Mouse (Mus musculus): ENCODE measurements around the gene Rab8b.
"Not testable (repeated sequence)": the region's sequence is repeated elsewhere in the genome, so short reads cannot be mapped to it uniquely, and the experiment has no call there.

Gene Rab8b

DNA sequence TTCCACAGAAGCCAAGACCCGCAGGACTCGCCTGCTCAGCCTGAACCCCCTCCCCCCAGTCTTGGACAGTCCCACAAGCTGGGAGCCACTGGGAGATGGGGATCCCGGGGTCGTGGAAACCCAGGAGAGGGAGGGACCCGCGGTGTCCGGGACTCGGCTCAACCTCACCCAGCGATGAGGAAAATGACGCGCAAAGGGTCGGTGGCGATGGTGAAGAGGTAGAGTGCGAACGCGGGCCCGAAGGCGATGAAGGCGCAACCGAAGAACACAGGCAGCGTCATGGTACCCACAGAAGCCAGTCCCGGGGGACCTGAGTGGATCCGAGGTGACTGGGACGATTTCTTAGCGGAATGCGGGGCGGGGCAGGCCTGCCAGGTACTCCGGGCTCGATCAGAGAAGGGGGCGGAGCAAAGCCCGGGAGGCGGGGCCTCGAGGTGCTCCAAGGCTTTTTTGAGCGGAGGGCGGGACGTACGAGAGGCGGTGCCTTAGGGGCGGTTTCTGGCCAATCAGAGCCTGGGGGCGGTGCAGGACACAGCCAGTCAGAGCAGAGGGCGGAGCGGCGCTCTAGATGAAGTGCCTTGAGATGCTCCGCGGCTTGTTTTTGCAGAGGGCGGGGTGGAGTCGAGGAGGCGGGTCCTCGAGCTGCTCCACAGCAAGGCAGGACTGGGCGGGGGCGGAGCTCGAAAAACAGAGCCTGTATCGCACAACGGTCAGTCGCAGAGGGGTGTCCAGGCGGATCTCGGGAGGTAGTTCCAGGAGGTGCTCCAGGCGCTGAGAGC is 85.0 kb downstream of the Rab8b start, which contains the start of gene Aph1c:
Gene Aph1c (minus strand): TSS at position 409 of the 779 bp plus-strand sequence.
- DNase-seq (ENCODE audit: low spot score) = peak; percentile 99

DNA sequence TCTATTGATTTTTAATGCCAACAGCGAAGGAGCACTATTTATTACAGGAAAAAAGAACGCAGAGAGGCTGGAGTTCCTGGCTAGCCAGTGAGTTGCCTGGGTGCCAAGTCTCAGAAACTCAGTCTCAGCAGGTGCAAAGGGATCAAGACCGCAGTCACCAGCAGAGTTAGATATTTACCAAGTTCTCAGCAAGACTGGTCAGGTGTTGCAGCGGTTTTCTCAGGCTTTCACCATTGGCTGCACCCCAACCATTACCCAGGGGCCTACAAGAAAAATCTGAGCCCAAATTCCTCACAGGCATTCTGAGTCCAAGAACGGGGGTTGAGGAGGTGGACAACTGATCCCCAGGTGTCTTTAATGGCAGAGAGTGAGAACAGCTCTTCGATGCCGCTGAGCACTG is 85.6 kb downstream of the Rab8b start:
- no peak for DNase-seq (ENCODE audit: low spot score)

DNA sequence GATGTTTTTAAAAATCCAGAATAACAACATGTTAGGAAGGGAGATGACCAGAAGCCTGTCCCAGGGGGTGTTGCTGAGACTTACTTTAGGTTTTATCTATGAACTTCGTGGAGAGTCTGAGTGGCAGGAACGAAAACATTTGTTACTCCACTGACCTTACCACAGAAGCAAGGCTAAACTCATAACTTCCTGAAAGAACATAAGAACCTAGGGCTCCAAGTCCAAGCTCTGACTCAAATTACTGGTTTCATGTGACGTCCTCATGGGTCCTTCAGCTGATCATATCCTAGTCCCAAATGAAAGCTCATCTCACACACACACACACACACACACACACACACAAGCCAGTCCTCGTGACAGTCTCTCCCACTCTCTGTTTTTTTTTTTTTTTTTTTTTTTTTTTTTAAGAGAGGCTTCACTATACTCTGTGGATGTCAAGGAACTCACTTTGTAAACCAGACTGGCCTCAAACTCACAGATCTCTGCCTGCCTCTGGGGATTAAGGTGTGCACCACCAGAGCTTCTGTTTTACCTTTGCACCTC is 87.0 kb downstream of the Rab8b start:
- no peak for DNase-seq (ENCODE audit: low spot score)

DNA sequence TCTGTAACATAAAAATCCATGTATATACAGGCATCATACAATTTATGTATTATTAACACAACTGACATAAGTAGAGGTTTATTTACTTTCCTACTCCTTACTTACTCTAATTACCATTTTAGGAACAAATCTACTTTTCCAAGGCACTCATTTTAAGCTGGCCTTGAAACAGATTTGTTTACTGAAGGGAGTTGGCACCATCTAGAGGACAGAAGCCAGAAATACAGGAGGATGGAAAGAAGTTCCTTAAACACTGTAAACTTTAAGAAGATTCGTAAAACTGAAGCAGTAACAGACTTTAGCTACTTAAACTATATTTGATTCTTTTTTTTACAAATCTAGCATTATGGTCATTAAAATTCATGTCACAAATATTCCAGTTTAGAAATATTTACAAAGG is 93.5 kb downstream of the Rab8b start:
- peak; percentile 76 for DNase-seq (ENCODE audit: low spot score)

DNA sequence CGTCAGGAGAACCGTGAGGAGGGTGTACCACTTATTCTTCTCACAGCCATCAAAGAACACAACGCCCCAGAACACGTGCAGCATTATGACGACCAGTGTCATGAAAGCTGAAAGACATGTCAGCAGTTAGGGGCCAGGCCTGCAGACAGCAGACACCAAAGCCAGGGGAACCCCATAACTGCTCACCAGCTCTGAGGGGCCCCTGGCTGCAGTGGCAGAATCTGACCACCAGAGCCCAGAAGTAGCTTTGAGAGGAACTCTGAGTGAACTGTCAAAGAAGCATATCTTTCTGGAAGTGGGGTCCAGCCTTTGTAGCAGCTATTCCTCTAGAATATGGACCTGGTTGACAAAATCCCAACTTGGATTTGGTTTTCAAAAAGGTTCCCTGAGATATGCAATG is 97.2 kb downstream of the Rab8b start:
- DNase-seq (ENCODE audit: low spot score) = not testable (repeated sequence)

DNA sequence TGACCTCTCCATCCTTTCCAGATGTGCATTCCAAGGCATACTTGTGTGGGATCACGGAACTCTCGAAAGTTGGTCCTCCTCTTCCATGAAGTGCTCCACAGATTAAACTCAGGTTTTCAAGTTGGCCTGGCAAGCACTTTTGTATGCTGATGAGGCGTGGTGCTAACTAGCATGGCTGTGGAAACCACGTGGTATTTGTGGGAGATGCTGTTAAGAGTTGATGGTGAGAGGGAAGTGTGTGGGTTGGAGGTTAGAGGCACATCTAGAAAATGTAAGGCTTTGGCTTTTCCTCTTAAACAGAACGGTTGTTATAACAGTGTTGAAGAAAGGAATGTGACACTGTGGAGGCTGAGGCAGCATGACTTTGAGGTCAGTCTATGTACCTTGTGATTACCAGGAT is 98.5 kb downstream of the Rab8b start:
- no peak for DNase-seq (ENCODE audit: low spot score)

DNA sequence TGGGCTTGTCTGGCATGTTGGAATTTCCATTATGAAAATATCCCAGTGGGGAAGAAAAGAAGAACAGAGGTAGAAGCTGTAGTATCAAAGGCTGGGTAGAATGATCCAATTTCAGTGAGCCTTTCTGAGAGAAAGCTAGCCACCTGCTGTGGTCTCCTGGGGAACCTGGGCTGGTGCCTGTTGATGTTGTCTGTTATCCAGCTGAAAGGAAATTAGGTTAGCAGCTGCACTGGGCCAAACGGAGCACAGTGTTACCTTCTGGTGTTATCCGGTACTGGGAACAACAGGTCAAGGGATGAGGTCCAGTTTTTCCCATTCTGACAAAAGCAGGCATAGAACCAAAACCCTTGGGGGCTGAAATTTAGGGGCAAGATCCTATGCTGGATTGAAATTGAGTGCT is 106.1 kb downstream of the Rab8b start:
- DNase-seq (ENCODE audit: low spot score) = no peak

DNA sequence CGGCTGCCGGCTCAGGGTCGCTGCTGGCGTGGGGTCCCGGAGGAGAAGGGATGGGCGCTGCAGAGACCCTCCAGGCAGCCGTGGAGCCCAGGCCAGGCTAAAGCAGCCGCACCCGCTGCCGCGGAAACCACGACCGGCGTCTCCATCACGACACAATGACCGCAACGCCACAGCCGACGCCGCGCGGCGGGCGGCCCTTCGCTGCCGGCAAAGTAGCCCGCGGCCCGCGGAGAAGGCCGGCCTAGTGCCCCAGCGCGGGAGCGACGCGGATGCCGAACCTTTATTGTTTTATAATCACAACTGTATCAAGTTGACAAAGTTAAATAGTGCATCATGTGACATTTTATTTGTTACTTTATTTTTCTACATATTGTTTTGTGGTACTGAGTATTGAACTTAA is 113.5 kb downstream of the Rab8b start:
- not testable (repeated sequence) for DNase-seq (ENCODE audit: low spot score)

DNA sequence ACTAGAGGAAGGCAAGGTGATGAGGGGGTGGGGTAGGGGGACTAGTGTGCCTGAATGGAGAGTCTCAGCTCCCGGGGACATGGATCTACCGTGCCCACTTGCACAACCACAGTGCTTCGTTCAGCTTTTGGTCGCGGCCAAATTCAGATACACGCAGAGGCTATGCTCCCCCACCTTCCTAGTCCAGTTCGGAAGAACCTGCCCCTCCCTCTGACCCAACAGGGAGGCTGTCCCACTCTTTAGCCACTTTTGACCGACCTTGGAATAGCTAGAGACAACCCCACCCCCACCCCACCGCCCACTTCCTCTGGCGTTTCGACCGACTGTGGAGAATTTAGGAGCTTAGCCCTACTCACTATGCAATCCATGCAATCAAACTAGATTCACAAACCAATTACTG is 117.5 kb downstream of the Rab8b start:
- DNase-seq (ENCODE audit: low spot score) = no peak

DNA sequence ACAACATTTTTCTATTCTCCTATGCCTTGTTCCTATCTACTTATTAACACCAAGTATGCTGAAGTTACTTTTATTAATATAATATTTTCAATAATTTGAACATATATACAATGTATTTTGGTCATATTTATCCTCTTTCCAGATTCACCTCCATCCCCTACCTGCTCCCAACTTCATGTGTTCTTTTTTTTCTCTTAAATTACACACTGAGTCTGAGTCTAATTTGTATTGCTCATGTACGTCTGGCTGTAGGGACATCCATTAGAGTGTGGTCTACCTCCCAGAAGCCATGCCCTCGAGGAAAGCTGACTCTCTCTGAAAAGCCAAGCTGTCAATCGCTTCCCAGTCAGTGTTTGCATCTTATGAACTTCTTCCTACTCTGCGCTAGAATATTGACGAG is 122.7 kb downstream of the Rab8b start, which contains the start of gene Gm10647:
Gene Gm10647 (plus strand): TSS at position 301 of the 400 bp plus-strand sequence.
- no peak for DNase-seq (ENCODE audit: low spot score)

DNA sequence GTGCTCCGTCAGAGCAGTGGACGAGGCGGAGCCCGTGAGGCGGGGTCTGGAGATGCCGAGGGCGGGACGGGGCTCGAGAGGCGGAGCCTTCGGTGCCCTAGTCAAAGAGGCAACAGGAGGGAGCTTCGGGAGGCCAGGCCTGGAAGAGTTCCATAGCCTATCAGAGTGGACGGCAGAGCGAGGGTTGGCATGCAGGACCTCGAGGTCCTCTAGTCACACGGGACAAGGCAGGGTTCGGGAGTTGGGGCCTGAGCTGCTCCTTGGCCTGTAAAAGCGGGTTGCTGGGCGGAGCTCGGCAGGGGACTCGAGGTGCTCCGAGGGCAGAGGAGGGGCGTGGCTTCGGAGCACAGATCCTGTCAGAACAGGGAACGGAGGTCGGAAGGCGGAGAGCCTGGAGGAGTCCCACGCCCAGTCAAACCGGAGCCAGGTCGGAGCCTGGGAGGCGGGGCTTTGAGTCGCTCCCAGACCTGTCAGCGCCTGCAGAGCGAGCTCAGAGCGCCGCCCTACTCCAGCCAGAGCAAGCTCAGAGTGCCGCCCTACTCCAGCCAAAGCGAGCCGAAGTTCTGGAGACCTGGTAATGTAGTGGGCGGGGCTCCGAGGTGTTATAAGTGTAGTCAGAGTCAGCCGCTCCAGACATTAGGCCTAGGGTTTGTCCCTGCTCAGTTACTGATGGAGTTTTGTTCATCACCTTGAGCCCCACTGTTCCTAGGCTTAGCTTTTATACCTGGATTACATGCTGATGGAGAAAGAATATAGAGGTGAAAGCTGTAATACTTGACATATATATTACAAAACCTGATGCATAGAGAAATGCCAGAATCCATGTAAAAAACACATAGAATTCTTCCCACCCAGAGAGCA is 123.8 kb downstream of the Rab8b start, which contains the start of gene Aph1b:
Gene Aph1b (minus strand): TSS at position 27 of the 861 bp plus-strand sequence.
- peak; percentile 98 for DNase-seq (ENCODE audit: low spot score)

DNA sequence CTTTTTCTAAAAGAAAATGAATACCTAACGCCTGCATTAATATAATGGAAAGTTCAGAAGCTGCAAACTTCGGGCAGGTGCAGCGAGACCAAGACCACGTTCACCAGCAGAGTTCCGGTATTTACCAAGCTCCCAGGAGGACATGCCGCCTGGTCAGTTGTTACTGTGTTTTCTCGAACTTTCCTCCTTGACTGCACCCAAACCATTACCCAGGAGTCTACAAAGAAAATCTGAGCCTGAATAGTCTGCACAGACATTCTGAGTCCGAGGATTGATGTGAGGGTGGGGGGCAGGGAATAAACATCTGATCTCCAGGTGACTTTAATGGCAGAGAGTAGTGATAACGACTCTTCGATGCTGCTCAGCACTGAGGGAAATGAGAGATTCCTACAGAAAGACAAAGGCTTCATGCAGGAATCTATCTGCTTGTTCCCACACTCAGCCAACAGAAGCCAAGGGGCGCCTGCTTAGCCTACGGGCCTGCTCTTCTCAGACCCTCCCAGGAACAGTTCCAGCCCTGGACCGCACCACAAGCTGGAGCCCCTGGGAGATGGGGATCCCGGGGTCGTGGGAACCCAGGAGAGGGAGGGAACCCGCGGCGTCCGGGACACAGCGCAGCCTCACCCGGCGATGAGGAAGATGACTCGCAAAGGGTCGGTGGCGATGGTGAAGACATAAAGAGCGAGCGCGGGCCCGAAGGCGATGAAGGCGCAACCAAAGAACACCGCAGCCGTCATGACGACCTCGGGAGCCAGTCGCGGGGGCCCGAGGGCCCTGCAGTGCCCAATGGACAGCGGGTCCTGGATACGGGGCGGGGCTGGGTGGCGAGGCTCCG is 124.6 kb downstream of the Rab8b start:
- no peak for DNase-seq (ENCODE audit: low spot score)
